8 mouse cellular contexts compared by ENCODE assay signal in genomic region chr6:38910828-38911559, GRCm38 (mm10). TPM values are rescaled to one million over a fixed set of nuclear protein-coding genes. Genes with fewer than 3 reads are reported as not detected.
DNase-seq lines count a peak whose midpoint lies in the region; ATAC-seq and TF ChIP-seq lines count a peak whose summit lies in the region.

No protein-coding gene starts in this region.

- H3K9ac ChIP-seq in CH12.LX (ENCODE audit: insufficient read depth, low read depth), result no peak overlapping the region
- no peak overlapping the region for H3K9ac ChIP-seq in kidney, embryonic 15.5 days
- H3K9ac ChIP-seq in liver, embryonic 13.5 days, result peak overlapping the region; percentile 77

- no peak for TF ChIP-seq EP300 in CH12.LX (IDR thresholded peaks at IDR 0.05; ENCODE audit: low read length)

- TF ChIP-seq CTCF in CH12.LX (conservative IDR thresholded peaks at IDR 0.05 in 1 of 2, IDR thresholded peaks at IDR 0.05 in 1 of 2; ENCODE audit: low read depth in 2 of 2, low read length in 2 of 2), result peak; percentile 96 to 98

- H3K79me2 ChIP-seq in CH12.LX (replicated peaks; ENCODE audit: control insufficient read depth, extremely low read depth, insufficient read depth, poor library complexity, severe bottlenecking), result no peaks in the 10 kb centered on the region

- H3K27me3 ChIP-seq in CH12.LX (replicated peaks), result no peaks in the 10 kb centered on the region
- H3K27me3 ChIP-seq in kidney, embryonic 15.5 days, result no peaks in the 10 kb centered on the region
- no peaks in the 10 kb centered on the region for H3K27me3 ChIP-seq in liver, embryonic 13.5 days

- ATAC-seq in kidney, embryonic 15.5 days (replicated peaks; ENCODE audit: low FRiP score), result peak; percentile 68
- peak; percentile 93 for ATAC-seq in liver, embryonic 13.5 days (ENCODE audit: low read depth)

- dilution Hi-C loops in CH12.LX (cut with MboI; ENCODE audit: extremely low pct_ligation_motif_present, extremely low pct_unique_long_range_greater_than_20kb, low sequenced_read_pairs), result no loop called here

- H3K27ac ChIP-seq in CH12.LX (ENCODE audit: insufficient read depth, low read depth), result no peak overlapping the region
- H3K27ac ChIP-seq in kidney, embryonic 15.5 days, result no peak overlapping the region
- H3K27ac ChIP-seq in liver, embryonic 13.5 days, result peak overlapping the region; percentile 100

- WGBS in kidney, embryonic 15.5 days, result 68% methylated on average over 3 of the region's 3 CpGs
- 9% methylated on average over 3 of the region's 3 CpGs for WGBS in liver, embryonic 13.5 days (ENCODE audit: insufficient replicate concordance)

- no peak overlapping the region for H3K4me3 ChIP-seq in CH12.LX (replicated peaks in 1 of 3; ENCODE audit: low read depth in 2 of 3, low read length in 2 of 3, poor library complexity in 1 of 3)
- H3K4me3 ChIP-seq in kidney, embryonic 15.5 days (replicated peaks), result no peak overlapping the region
- H3K4me3 ChIP-seq in liver, embryonic 13.5 days (replicated peaks), result 0 out of 2 replicates have a peak overlapping the region, but pooled peaks have one; percentile 5

- H3K36me3 ChIP-seq in CH12.LX (replicated peaks in 1 of 2; ENCODE audit: control insufficient read depth in 1 of 2, insufficient read depth in 1 of 2, low read length in 1 of 2), result no peaks in the 10 kb centered on the region
- H3K36me3 ChIP-seq in kidney, embryonic 15.5 days, result no peaks in the 10 kb centered on the region
- H3K36me3 ChIP-seq in liver, embryonic 13.5 days, result no peaks in the 10 kb centered on the region

- TF ChIP-seq POLR2A in CH12.LX (IDR thresholded peaks at IDR 0.05; ENCODE audit: low read depth, low read length), result no peak

- peak; percentile 80 for DNase-seq in CH12.LX (ENCODE audit: extremely low read depth)
- peak; percentile 61 for DNase-seq in WW6 (ENCODE audit: low read depth, low spot score)
- DNase-seq in cerebellum, postnatal 36 days, result peak; percentile 68
- DNase-seq in heart, adult 18-20 months, result peak; percentile 61 to 80
- DNase-seq in liver, embryonic 13.5 days, result peak; percentile 91
- DNase-seq in retina, adult 2 months (ENCODE audit: low read depth, low spot score), result peak; percentile 33
- DNase-seq in urinary bladder, postnatal 25 days (ENCODE audit: low spot score), result peak; percentile 66

- no peak; the same call in none of the 2 replicates for TF ChIP-seq RAD21 in CH12.LX (IDR thresholded peaks at IDR 0.05; ENCODE audit: low read depth, low read length)

- in situ Hi-C loops in CH12.LX (cut with MboI; ENCODE audit: low pct_ligation_motif_present, low pct_unique_long_range_greater_than_20kb, low sequenced_read_pairs), result no loop called here

- no peak overlapping the region for H3K4me2 ChIP-seq in CH12.LX (ENCODE audit: insufficient read depth, low read depth, poor library complexity, severe bottlenecking)
- no peak overlapping the region for H3K4me2 ChIP-seq in kidney, embryonic 15.5 days
- peak overlapping the region; percentile 45 for H3K4me2 ChIP-seq in liver, embryonic 13.5 days

- no peaks in the 10 kb centered on the region for H3K4me1 ChIP-seq in CH12.LX (ENCODE audit: control insufficient read depth in 1 of 2, insufficient read depth in 2 of 2)
- H3K4me1 ChIP-seq in kidney, embryonic 15.5 days, result 0 out of 2 replicates have a peak, but pooled peaks cover 2% of the 10 kb centered on the region
- peaks cover 93% of the 10 kb centered on the region for H3K4me1 ChIP-seq in liver, embryonic 13.5 days (replicated peaks)

- H3K9me3 ChIP-seq in CH12.LX (replicated peaks; ENCODE audit: low read length), result no peaks in the 10 kb centered on the region
- no peaks in the 10 kb centered on the region for H3K9me3 ChIP-seq in kidney, embryonic 15.5 days (replicated peaks)
- no peaks in the 10 kb centered on the region for H3K9me3 ChIP-seq in liver, embryonic 13.5 days (replicated peaks)

TF ChIP-seq in CH12.LX, 34 proteins besides CTCF, POLR2A, EP300 and RAD21:
- TF ChIP-seq SMC3 (IDR thresholded peaks at IDR 0.05; ENCODE audit: low read depth, low read length) (peak; percentile 96), BHLHE40 (IDR thresholded peaks at IDR 0.05; ENCODE audit: low read depth, low read length) (no peak), USF1 (IDR thresholded peaks at IDR 0.05; ENCODE audit: low read depth, low read length) (no peak), IRF4 (IDR thresholded peaks at IDR 0.05; ENCODE audit: low read depth, low read length) (no peak), PAX5 (IDR thresholded peaks at IDR 0.05; ENCODE audit: low read length) (no peak), JUN (IDR thresholded peaks at IDR 0.05; ENCODE audit: insufficient read depth, low read depth, low read length) (no peak), ZC3H11A (IDR thresholded peaks at IDR 0.05; ENCODE audit: low read depth, low read length) (peak; percentile 77)

RNA-seq across cellular contexts. Expression of gene Hipk2, which starts 35.0 kb away (rescaled TPM):
- total RNA-seq in CH12.LX (2012; rRNA removed), result 1.8 and 2.6 TPM in 2 replicates
- 1.6 and 1.8 TPM in 2 replicates for total RNA-seq in CH12.LX (2014; rRNA removed)
- polyA plus RNA-seq in CH12.LX (2012; ENCODE audit: insufficient read length, low read depth), result 4.2 and 5.3 TPM in 2 replicates
- total RNA-seq in heart, adult 18-20 months (2021), result 10 to 100 TPM; 83.6 to 98.5 TPM
- 28.6 and 30.8 TPM in 2 replicates for polyA plus RNA-seq in kidney, embryonic 15.5 days (2015; fragmentation: Nextera tagmentation; extraction: Ambion mirVana)
- 20.1 and 20.4 TPM in 2 replicates for polyA plus RNA-seq in liver, embryonic 13.5 days (2015; fragmentation: Nextera tagmentation; extraction: Ambion mirVana)

RNA-seq across cellular contexts. Expression of gene Tbxas1, which starts 35.8 kb away (rescaled TPM):
- total RNA-seq in CH12.LX (2012; rRNA removed), result not detected in 2 replicates
- not detected in 2 replicates for total RNA-seq in CH12.LX (2014; rRNA removed)
- not detected in 2 replicates for polyA plus RNA-seq in CH12.LX (2012; ENCODE audit: insufficient read length, low read depth)
- 1 to 10 TPM; 1.7 TPM for total RNA-seq in heart, adult 18-20 months (2021)
- 5.3 and 6.4 TPM in 2 replicates for polyA plus RNA-seq in kidney, embryonic 15.5 days (2015; fragmentation: Nextera tagmentation; extraction: Ambion mirVana)
- polyA plus RNA-seq in liver, embryonic 13.5 days (2015; fragmentation: Nextera tagmentation; extraction: Ambion mirVana), result 11.4 and 12.2 TPM in 2 replicates

Comparison
In these comparisons a context has a peak if more than half of its experiments do, and no peak if none do; other contexts are left out.
1. DNase-seq: peak in every context shown above with its lines; median percentile 91 in liver, embryonic 13.5 days; 80 in CH12.LX; 70 in heart, adult 18-20 months; 68 in cerebellum, postnatal 36 days; 66 in urinary bladder, postnatal 25 days; 61 in WW6; 33 in retina, adult 2 months.